20 mouse cellular contexts compared by ENCODE assay signal in genomic region chr12:47927007-47927406, GRCm38 (mm10).
A peak's percentile ranks its signal among the peaks of the same experiment; 100 is the strongest.
DNase-seq lines count a peak whose midpoint lies in the region; ATAC-seq and TF ChIP-seq lines count a peak whose summit lies in the region.
"Had no signal": no experiment of that assay in that cellular context is flagged by ENCODE, and none has a peak within 500 bp of the region (broad histone marks: within the 10 kb centered on the region; RNA-seq: fewer than 3 reads in every experiment).

No protein-coding gene starts in this region.

- H3K4me3 ChIP-seq in G1E (ENCODE audit: low read depth, low read length) (no peak overlapping the region), MEL (ENCODE audit: control insufficient read depth in 1 of 2, insufficient read depth in 1 of 2, low read depth in 2 of 2, low read length in 2 of 2) (no peak overlapping the region)

- no peak for TF ChIP-seq RAD21 in MEL (IDR thresholded peaks at IDR 0.05; ENCODE audit: low read depth, low read length)

- H3K36me3 ChIP-seq in G1E (replicated peaks) (no peaks in the 10 kb centered on the region), MEL (ENCODE audit: control insufficient read depth in 1 of 2, insufficient read depth in 2 of 2, low read length in 2 of 2) (no peaks in the 10 kb centered on the region)

- no peak overlapping the region for H3K9ac ChIP-seq in MEL (ENCODE audit: control insufficient read depth, low read depth, low read length, poor library complexity, severe bottlenecking)

- TF ChIP-seq EP300 in MEL (IDR thresholded peaks at IDR 0.05; ENCODE audit: low read depth in 1 of 2, low read length in 2 of 2): peak in 1 of 2 experiments; percentile 57; a peak in 1 of 4 replicates

- TF ChIP-seq POLR2A in MEL (IDR thresholded peaks at IDR 0.05; ENCODE audit: control insufficient read depth in 1 of 2, insufficient read depth in 1 of 2, low read depth in 1 of 2, low read length in 2 of 2, poor library complexity in 1 of 2): no peak

- peak; percentile 54 for ATAC-seq in G1E (ENCODE audit: extremely low read depth, insufficient number of reproducible peaks, low FRiP score, poor library complexity, severe bottlenecking)
- ATAC-seq: activated CD4-positive, CD25-positive, alpha-beta regulatory T cell, adult 4 months; CD4-positive, CD25-positive, alpha-beta regulatory T cell, adult 4 months; Patski had no signal

- H3K27me3 ChIP-seq in G1E (ENCODE audit: insufficient read depth, low read length): no peaks in the 10 kb centered on the region
- H3K27me3 ChIP-seq in MEL (ENCODE audit: control insufficient read depth in 1 of 2, insufficient read depth in 2 of 2, low read length in 2 of 2): no peaks in the 10 kb centered on the region
- H3K27me3 ChIP-seq: CH12.LX, Patski had no signal

- TF ChIP-seq CTCF in G1E (IDR thresholded peaks at IDR 0.05; ENCODE audit: low read depth, low read length): no peak
- TF ChIP-seq CTCF in MEL (IDR thresholded peaks at IDR 0.05 in 2 of 3, conservative IDR thresholded peaks at IDR 0.05 in 1 of 3; ENCODE audit: control insufficient read depth in 1 of 3, insufficient read depth in 1 of 3, low read depth in 2 of 3, low read length in 3 of 3, poor library complexity in 1 of 3, severe bottlenecking in 1 of 3): no peak

- H3K9me3 ChIP-seq in G1E (replicated peaks) (no peaks in the 10 kb centered on the region), MEL (replicated peaks; ENCODE audit: insufficient read depth, low read length) (no peaks in the 10 kb centered on the region)

- no peak for DNase-seq in G1E (ENCODE audit: low spot score)
- no peak for DNase-seq in MEL (ENCODE audit: low read depth, low spot score)
- no peak for DNase-seq in kidney, postnatal 4 days
- DNase-seq in right cerebral cortex, postnatal 14 days: no peak
- DNase-seq: adrenal gland, adult 2 months; adrenal gland, adult 8-10 months; adrenal gland, postnatal 10 days; adrenal gland, postnatal 14 days; adrenal gland, postnatal 25 days; adrenal gland, postnatal 36 days; B cell, adult 2 months; cerebellum, adult 11 months; cerebellum, adult 11-12 months; cerebellum, adult 18-20 months; cerebellum, adult 2 months; cerebellum, adult 8-10 months had no signal

- no peak overlapping the region for H3K27ac ChIP-seq in MEL (ENCODE audit: control insufficient read depth, low read depth, low read length)

- no peaks in the 10 kb centered on the region for H3K79me2 ChIP-seq in MEL (ENCODE audit: control insufficient read depth, insufficient read depth, low read length, poor library complexity)

- H3K4me1 ChIP-seq in G1E (ENCODE audit: insufficient read depth, low read depth, low read length): peaks cover 10% of the 10 kb centered on the region
- no peaks in the 10 kb centered on the region; a peak in 1 of 4 replicates for H3K4me1 ChIP-seq in MEL (ENCODE audit: control insufficient read depth in 1 of 2, insufficient read depth in 2 of 2, low read length in 2 of 2)

TF ChIP-seq in MEL, 35 proteins besides CTCF, POLR2A, EP300 and RAD21:
- TF ChIP-seq TCF12 (IDR thresholded peaks at IDR 0.05; ENCODE audit: low read depth, low read length) (peak; percentile 67; the same call in 1 of the 2 replicates), ZKSCAN1 (IDR thresholded peaks at IDR 0.05; ENCODE audit: low read depth, low read length) (no peak)
